Mouse (Mus musculus) liver, postnatal 0 days (tissue): Measurements from ENCODE around the gene Vmn1r235.

Experiments used
- CTCF ChIP-seq: sonication (generic); IDR thresholded peaks from 2 replicates; pipeline ENCODE4 v1.5.1; 2016; ENCODE audit warnings: antibody characterized with exemption, low read depth
- EP300 ChIP-seq: IDR thresholded peaks from 2 replicates; pipeline ENCODE4 v1.6.1; 2016; ENCODE audit warnings: antibody characterized with exemption, low read depth, mild to moderate bottlenecking

- peak; percentile 63 for TF ChIP-seq CTCF
- no peak for TF ChIP-seq EP300
Observed at GRCm38 (mm10) chr17:21272103-21272502, 15.9 kb downstream of the Vmn1r235 start.
